Mouse (Mus musculus): ENCODE measurements around the gene Fermt2.

Fermt2 gene

DNA sequence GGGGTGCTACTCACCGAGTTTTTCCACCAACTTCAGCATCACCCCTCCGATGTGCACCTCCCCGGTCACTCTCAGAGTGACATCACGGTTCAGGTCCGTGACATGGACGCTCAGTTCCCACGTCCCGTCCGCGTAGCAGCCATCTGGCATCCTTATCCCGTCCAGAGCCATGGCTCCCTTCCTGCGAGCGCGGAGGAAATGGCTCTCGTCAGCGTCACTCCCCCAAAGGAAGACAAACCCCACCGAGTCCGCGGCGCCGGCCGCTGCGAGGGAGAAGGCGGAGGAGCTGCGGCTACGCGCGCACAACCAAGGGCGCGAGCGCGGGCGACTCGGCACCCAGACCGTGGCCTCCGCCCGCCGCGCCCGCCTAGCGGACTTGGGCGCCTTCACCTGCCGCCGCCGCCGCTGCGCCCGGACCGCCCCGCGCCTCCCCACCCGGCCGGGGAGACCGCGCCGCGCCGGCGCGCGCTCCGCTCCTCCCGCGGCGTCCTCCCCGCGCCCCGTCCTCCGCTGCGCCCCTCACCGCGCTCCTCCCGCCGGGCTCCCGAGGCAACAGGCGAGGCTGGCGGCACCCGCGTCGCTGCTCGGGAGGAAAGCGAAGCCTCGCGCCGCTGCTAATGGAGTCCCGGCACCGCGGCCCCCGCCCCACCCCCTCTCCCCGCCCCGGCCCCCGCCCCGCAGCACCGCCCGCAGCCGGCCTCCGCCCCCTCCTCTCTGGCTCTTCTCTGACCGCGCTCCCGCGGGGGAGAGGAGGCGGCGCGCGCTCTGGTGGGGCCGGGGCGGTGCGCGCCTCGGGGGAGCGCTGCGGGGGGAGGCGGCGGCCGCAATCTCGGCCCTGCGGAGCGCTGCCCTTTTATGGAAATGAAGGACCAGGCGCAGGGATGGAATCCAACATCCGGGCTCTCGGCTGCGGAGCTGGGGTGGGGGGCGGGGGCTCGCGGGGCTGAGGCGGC, at the start of gene Fermt2:
TSS of gene Fermt2 (minus strand) at position 708 of the 953 bp plus-strand sequence.
- DNase-seq, result peak; percentile 77

GRCm38 (mm10) chr14:45566066-45566937, 36.4 kb upstream of the Fermt2 start:
- DNase-seq, result peak; percentile 70

DNA sequence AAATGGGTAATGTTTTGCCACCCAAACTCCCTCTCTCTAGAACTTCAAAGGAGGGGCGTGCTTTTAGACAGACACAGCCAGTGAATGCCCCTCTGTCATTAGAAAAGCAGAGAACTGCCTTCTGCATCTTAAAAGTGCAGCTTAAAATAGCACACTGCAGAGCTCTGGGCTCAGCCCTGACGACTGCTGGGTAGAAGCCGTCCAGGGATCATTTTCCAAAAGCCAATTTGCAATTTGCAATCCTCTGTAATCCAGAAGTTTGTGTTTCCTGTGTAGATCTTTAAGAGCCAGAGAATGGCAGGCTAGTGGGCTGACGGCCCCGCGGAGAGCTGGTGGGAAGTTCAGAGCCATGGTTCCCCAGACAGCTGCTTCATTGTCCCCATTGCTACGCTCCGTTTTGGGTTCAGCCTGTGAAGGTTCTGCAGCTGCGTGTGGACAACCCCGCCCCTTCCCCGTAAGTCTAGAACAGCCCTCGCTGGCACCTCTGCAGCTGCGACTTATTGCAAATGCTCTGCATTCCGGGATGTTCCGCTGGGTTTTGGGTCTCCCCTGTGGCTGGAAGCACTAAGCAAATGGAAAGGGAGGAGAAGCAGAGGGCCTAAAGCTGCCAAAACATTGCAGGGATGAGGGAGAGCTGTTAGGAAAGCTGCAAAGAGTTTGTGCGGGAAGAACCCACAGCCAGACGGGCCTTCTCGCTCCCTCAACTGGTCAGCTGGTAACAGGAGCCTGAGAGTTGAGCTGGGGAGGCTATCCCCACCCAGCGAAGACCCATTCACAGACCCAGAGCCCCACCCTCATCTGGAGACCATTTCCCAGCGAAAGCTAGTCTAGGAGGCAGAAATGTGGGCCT, 35.5 kb upstream of the Fermt2 start:
- DNase-seq, result peak; percentile 30

DNA sequence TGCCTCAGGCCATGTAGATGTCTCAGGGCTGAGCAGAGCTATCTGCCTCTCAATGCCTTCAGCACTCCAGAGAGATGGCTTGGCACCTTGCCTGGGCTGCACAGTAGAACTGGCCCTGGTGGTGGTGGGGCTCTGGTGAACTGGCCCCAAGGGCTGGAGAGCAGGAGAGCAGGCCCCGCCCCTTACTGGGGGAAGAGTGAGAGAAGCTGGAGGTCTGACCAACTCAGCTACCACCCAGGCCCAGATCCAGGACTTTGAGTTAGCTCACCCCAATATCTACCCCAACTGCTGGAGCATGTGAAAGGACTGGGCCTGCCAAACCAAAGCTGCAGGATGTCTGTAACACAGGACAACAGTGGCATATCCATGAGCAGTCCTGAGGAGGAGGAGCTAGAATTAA, 33.7 kb upstream of the Fermt2 start:
- DNase-seq, result peak; percentile 60

DNA sequence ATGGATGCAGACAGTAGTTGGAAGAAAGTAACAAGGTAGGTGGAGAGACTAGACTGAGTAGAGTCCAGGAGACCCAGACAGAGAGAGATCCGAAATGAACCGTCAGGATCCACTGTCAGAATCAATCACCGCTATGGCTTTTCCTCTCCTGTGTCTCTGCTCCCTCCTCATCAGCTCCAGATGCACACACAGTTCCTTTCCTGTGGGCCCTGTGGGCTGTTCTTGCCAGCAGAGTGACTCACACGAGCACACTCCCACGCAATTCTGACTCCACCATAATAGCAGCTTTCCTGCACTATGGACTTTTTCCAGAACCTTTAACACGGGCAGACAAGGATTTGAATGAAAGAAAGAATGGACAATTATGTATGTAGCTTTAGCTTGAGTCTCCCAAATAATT, 31.8 kb upstream of the Fermt2 start:
- DNase-seq, result no peak

- DNase-seq, result no peak
These were observed 29.1 kb upstream of the Fermt2 start for GRCm38 (mm10) chr14:45559018-45559417.

- no peak for DNase-seq
These were observed 24.4 kb upstream of the Fermt2 start for GRCm38 (mm10) chr14:45554336-45554735.

DNA sequence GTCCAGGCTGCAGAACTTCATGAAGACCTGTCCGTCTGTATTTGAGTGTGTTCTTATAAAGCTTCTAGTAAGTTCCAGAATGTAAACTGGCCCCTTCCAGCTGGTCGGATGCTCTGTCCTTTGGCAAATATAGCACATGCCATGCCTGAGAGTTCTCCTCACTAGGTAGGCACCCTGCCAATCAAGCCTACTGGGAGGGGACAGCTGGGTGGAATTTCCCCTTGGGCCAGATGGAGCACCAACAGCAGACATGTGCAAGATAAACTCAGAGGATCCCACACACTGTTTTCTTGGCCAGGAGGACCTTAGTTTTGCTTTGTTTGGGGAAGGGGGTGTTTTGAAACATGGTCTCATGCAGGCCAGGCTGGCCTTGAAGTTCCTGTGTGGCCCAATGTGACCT, 23.9 kb upstream of the Fermt2 start:
- DNase-seq, result peak; percentile 22

DNA sequence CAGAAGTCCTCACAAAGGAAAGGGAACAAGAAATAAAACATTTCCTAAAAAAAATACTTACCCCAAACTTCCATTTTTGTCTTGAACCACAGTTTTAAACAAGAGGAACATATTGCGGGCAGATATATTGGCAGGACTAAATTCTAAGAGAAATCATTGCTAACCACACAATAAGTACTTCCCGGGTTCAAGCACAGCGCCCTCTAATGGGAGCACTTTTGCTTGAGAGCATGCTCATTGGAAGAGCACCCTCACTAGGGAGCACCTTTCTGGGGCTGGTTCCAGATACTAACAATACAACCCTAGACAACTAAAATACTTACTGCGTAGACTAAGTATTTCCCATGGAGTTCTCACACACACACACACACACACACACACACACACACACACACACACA, 22.5 kb upstream of the Fermt2 start:
- DNase-seq, result no peak

GRCm38 (mm10) chr14:45551121-45551768, 21.3 kb upstream of the Fermt2 start:
- DNase-seq, result peak; percentile 37

GRCm38 (mm10) chr14:45550010-45550647, 20.2 kb upstream of the Fermt2 start:
- DNase-seq, result no peak

DNA sequence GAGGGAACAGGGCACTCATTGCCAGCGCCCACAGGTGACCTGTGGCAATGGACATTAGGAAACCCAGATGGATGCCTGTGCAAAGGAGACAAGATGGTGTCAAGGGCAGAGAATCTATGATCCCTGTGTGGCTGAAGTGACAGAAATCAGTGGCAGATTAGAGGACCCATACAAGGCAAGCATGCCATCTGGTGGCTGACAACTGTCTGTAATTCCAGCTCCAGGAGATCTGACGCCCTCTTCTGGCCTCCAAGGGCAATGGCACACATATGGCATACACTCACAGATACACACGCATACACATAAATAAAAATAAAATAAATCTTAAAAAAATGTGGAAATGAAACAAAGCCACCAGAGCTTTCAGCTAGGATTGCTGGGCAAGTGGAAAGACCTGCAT, 18.2 kb upstream of the Fermt2 start:
- DNase-seq, result no peak

DNA sequence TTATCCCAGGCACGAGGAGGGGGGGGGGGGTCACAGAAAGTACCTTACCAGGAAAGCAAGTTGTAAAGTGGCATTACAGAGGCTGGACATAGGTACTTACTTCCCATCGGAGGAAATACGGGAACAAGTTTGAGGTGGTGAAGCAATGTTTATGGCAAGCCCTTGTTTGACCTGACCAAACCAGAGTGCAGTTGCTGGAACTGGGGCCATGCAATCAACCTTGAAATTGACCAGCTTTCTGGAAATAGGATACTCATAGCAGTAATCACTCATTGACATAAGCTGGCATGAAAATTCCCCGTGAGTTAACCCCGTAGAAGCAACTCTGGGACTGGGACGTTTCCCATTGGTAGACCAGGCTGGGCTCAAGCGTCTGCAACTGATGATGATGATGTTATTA, 15.0 kb upstream of the Fermt2 start:
- no peak for DNase-seq

- no peak for DNase-seq
These were observed 14.1 kb upstream of the Fermt2 start for GRCm38 (mm10) chr14:45544026-45544425.

DNA sequence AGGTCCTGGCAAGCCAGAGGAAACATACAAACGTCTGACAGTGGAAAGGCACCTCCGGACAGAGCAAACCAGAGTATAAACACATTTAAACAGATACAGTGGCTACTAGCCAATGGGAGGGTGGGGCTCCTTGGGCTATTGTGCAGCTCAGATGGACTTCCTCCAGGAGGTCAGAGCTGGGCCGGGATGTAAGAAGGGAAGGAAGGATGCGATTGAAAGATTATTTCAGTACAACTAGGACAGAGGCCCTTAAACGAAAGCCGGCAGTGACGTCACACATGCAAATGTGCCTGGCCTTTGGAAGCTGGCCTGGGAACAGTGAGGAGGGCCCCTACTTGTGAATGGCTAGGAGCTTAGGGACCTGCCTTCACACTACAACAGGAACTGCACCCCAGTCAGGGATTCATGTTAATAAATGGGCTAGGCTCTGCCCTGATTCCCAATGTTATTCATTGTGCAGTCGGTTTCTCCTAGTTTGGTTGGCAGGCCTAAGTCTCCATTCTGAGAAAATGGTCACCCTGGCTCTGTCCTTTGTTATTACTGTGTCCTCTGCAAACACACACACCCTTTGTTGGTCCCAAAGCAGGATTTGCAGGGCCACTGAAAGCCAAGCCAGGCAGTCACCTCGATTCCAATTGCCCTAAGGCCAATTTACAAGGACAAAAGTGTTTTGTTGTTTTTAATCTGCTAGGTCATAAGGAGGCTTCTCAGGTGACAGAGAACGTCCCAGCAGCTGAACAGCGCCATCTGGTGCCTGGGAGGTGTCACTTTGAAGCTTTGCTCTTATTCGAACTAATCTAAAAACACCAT, 9.9 kb upstream of the Fermt2 start:
- peak; percentile 68 for DNase-seq

- DNase-seq, result no peak
These were observed 737 bp upstream of the Fermt2 start for GRCm38 (mm10) chr14:45530364-45531345.

DNA sequence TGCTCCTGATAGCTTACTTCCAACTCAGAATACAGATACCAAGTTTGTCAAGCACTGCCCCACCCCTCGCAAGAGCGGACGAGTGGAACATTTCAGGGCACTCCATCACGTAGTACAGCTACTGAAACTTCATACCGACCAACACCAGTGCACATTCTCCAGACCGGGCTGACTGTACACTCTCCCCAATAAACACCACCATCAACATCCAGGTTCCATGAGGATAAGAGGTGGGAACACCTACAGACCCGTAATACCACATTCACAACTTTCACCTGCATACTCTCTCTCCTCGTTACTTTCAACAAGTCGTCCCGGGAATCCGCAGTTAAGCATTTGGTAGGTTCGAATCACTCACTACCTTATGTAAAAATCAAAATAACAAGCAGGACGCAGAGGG, 1.1 kb downstream of the Fermt2 start:
- no peak for DNase-seq

DNA sequence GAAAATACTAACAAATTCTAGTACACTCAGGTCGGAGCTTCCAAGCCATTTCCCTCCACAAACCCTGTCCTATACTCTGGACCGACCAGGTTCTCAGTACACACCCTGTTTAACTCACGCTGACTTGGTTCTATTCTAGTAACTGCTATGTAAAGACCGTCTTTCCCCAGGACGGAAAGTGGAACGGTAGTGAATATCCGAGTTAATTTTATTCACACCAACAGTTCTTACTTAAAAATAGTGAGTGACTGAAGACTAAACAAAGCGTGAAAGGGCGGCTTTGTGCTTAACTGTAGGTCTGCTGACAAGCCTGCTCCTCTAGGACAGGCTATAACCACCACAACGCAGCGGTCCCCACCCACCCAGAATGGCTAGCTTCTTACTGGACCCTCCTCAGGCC, 14.1 kb downstream of the Fermt2 start:
- DNase-seq, result no peak

GRCm38 (mm10) chr14:45510787-45511186, 19.1 kb downstream of the Fermt2 start:
- no peak for DNase-seq

DNA sequence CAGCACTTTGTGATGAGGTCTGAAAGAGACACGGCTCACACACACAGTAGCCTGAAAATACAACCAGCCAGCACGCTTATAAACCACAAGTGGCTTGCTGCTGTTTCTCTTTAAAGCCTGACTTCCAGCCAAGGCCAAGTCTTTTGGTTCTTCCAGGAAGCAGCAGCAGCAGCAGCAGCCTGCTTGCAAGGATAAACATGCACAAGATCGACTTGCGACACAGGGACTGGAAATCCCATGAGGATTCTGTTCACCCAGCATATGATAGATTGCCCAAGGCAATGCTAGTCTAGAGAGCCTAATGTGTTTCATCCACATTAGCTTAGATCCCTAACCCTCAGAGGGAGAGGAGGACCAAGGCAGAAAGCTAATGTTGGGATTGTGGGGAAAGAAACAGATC, 22.0 kb downstream of the Fermt2 start:
- no peak for DNase-seq
